Mouse (Mus musculus): Measurements from ENCODE around the gene Chpf. TPM values are rescaled to one million over a fixed set of nuclear protein-coding genes. Genes with fewer than 3 reads are reported as not detected.

The Chpf gene
- polyA plus RNA-seq, 1 experiment: 40.2 TPM

DNA sequence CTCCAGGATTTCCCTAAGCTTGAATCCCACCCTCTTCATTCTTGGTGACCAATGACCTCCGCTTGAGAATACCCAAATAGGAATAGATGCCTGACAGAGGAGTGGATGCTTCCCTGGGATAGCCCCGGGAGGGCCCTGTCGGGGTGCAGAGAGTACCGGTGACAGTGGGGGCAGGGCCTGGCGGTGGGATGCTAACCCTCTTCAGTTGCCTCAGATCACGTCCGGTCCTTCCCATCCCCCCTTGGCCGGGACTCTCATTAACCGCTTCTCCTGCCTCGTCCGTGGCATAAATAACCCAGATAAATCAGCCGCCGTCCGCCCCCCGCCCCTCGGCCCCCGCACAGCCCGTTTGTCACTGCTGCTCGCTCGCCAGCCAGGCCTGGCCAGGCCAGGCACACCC lies 32.5 kb downstream of the Chpf start:
- 5% methylated on average over 20 of the region's 20 CpGs for WGBS
- H3K4me3 ChIP-seq (ENCODE audit: low read depth, low read length): no peak overlapping the region

DNA sequence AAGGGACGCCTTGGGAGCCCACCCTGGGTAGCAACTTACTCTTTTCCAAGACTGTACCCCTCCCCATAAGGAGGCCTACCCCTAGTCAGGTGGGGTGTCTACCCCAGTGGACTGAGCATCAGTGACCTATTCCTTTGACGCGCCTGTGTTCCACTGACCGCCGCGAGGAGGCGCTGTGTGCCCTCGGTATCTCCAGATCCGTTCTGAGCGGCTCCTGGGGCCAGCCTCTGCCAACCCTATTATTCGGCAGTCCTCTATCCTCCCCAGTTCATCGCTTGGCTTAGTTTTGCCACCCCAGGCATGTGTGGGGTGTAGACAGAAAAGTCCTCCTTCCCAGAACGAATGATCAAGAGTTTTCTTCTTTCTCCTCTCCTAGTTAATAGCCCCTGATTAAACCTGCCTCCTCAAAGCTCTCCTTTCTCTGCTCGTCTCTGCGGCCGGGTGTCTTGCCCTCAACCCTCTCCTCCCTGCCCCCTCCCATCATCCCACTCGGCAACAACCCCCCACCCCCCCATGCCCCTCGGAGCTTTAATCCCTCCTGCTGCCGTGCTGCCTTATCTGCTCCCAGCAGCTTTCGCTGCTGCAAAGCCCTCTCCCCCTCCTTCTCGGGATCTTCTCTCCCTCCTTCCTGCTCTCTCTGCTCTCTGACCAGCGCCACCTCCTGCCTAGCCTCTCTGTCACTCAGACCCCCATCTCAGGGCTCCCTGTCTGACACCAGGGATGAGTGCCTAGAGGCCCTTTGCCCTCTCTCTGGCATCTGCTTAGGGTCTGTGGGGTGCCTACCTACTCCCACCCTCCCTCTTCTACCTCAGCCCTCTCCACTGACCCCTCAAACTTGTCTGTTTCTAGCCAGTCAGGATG lies 33.1 kb downstream of the Chpf start:
- Histone ChIP-seq H3K4me3 (ENCODE audit: low read depth, low read length) (no peak overlapping the region), H3K27ac (ENCODE audit: insufficient read depth, low read depth, low read length) (no peak overlapping the region), H3K36me3 (ENCODE audit: control insufficient read depth, insufficient read depth, low read length) (peaks cover 14% of the 10 kb centered on the region), H3K27me3 (ENCODE audit: control insufficient read depth, insufficient read depth, low read length) (peaks cover 49% of the 10 kb centered on the region), H3K4me1 (ENCODE audit: control insufficient read depth, insufficient read depth, insufficient read length, low read length) (peaks cover 8% of the 10 kb centered on the region)
- TF ChIP-seq CTCF (IDR thresholded peaks at IDR 0.05; ENCODE audit: extremely low read depth, insufficient read length, insufficient replicate concordance, low read depth, low read length) (peak; percentile 89), POLR2A (IDR thresholded peaks at IDR 0.05; ENCODE audit: low read depth, low read length) (no peak)
- WGBS: under 1% methylated on average over 22 of the region's 22 CpGs

More for the DNA sequence above, 32.5 kb downstream of the Chpf start:
- Histone ChIP-seq H3K36me3 (ENCODE audit: control insufficient read depth, insufficient read depth, low read length) (peaks cover 9% of the 10 kb centered on the region), H3K27me3 (ENCODE audit: control insufficient read depth, insufficient read depth, low read length) (peaks cover 54% of the 10 kb centered on the region), H3K27ac (ENCODE audit: insufficient read depth, low read depth, low read length) (no peak overlapping the region), H3K4me1 (ENCODE audit: control insufficient read depth, insufficient read depth, insufficient read length, low read length) (peaks cover 8% of the 10 kb centered on the region)
- TF ChIP-seq CTCF (IDR thresholded peaks at IDR 0.05; ENCODE audit: extremely low read depth, insufficient read length, insufficient replicate concordance, low read depth, low read length): no peak
- no peak for TF ChIP-seq POLR2A (IDR thresholded peaks at IDR 0.05; ENCODE audit: low read depth, low read length)

DNA sequence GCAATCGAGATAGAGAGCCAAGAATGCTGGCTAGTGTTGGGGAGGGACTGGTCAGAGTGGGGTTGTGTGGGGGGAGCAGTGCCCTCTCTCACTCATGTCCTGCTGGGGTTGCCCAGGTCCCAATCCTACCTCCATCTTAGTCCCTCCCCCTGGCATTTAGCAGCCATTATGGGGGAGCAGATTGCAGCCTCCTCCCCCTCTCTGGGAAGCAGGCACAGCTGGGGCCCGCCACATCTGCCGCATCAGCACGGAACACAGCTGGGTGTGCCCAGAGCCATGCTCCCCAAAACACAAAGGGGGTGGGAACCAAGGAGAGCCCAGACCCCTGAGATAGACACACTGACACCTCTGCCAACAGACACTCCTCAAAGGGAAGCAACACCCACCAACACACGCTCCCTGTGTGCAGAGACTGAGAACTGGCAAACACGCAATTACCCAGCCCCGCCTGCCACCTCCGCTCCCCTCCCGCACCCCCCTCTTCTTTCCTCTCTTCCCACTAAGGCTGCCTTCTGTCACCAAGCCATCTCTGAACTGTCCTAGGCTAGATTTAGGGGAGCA lies 33.9 kb downstream of the Chpf start:
- TF ChIP-seq POLR2A (IDR thresholded peaks at IDR 0.05; ENCODE audit: low read depth, low read length): no peak
- no peak for TF ChIP-seq CTCF (IDR thresholded peaks at IDR 0.05; ENCODE audit: extremely low read depth, insufficient read length, insufficient replicate concordance, low read depth, low read length)
- peaks cover 6% of the 10 kb centered on the region for H3K4me1 ChIP-seq (ENCODE audit: control insufficient read depth, insufficient read depth, insufficient read length, low read length)
- H3K27ac ChIP-seq (ENCODE audit: insufficient read depth, low read depth, low read length): no peak overlapping the region
- H3K4me3 ChIP-seq (ENCODE audit: low read depth, low read length): no peak overlapping the region
- 11% methylated on average over 9 of the region's 9 CpGs for WGBS
- peaks cover 19% of the 10 kb centered on the region for H3K36me3 ChIP-seq (ENCODE audit: control insufficient read depth, insufficient read depth, low read length)
- peaks cover 41% of the 10 kb centered on the region for H3K27me3 ChIP-seq (ENCODE audit: control insufficient read depth, insufficient read depth, low read length)

DNA sequence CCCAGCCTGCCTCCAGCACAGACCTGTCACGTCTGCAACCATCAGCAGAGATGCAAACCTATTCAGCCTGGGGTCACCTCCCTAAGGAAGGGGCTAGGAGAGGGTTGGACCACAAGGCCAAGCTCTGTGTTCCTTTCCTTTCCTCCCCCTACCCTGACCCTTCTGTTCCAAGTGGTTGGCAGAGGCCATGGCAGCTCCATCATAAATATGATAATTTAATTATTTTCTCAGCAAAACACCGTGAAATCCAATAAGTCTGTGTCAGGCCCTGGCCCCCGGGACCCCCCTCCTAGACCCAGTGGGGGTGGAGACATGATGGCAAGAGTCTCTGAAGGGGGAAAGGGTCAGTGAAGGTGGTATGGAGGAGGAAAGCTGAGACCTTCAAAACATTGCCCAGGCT lies 34.9 kb downstream of the Chpf start:
- H3K4me1 ChIP-seq (ENCODE audit: control insufficient read depth, insufficient read depth, insufficient read length, low read length): peaks cover 6% of the 10 kb centered on the region
- H3K4me3 ChIP-seq (ENCODE audit: low read depth, low read length): no peak overlapping the region
- TF ChIP-seq POLR2A (IDR thresholded peaks at IDR 0.05; ENCODE audit: low read depth, low read length): no peak
- no peak for TF ChIP-seq CTCF (IDR thresholded peaks at IDR 0.05; ENCODE audit: extremely low read depth, insufficient read length, insufficient replicate concordance, low read depth, low read length)
- peaks cover 32% of the 10 kb centered on the region for H3K27me3 ChIP-seq (ENCODE audit: control insufficient read depth, insufficient read depth, low read length)
- peaks cover 20% of the 10 kb centered on the region for H3K36me3 ChIP-seq (ENCODE audit: control insufficient read depth, insufficient read depth, low read length)
- 52% methylated on average over 3 of the region's 3 CpGs for WGBS
- no peak overlapping the region for H3K27ac ChIP-seq (ENCODE audit: insufficient read depth, low read depth, low read length)

DNA sequence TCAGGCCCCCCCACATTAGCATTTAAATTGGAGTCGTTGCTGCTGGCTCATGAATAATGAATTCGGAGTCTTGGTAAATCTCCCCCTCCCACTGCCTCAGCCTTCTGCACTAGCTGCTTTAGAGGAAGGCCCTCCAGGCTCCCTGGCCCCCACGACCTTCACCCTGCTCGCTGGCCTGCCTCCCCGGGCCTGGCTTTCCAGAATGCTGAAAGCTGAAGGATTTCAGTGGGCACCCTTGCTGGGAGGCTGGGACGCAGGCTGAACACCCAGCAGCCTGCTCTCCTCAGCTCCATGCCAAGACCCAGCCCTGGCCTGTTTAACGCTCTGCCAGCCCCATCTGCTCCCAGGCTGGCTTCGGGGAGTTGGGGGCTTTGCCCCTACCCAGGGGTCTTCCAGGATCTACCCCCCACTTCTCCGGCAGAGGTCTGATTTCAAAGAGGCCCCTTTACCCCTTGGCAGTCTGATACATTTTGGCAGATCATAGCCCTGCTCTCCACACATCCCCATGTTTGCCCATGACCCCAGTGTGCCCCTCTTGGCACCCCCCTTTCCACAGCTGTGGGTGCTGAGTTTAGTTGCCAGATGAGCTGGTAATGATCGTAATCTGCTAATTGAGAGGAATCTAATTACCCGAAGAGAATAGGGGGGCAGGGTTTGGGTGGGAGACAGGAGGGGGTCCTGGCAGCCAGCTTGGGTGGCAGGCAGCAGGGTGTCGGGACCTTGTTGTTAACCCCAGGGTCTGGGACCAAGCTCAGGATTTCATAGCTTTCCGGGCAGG lies 35.7 kb downstream of the Chpf start:
- Histone ChIP-seq H3K27ac (ENCODE audit: insufficient read depth, low read depth, low read length) (no peak overlapping the region), H3K36me3 (ENCODE audit: control insufficient read depth, insufficient read depth, low read length) (peaks cover 21% of the 10 kb centered on the region), H3K4me1 (ENCODE audit: control insufficient read depth, insufficient read depth, insufficient read length, low read length) (peaks cover 6% of the 10 kb centered on the region), H3K4me3 (ENCODE audit: low read depth, low read length) (no peak overlapping the region), H3K27me3 (ENCODE audit: control insufficient read depth, insufficient read depth, low read length) (peaks cover 25% of the 10 kb centered on the region)
- TF ChIP-seq CTCF (IDR thresholded peaks at IDR 0.05; ENCODE audit: extremely low read depth, insufficient read length, insufficient replicate concordance, low read depth, low read length) (no peak), POLR2A (IDR thresholded peaks at IDR 0.05; ENCODE audit: low read depth, low read length) (no peak)
- WGBS: 76% methylated on average over 13 of the region's 13 CpGs

DNA sequence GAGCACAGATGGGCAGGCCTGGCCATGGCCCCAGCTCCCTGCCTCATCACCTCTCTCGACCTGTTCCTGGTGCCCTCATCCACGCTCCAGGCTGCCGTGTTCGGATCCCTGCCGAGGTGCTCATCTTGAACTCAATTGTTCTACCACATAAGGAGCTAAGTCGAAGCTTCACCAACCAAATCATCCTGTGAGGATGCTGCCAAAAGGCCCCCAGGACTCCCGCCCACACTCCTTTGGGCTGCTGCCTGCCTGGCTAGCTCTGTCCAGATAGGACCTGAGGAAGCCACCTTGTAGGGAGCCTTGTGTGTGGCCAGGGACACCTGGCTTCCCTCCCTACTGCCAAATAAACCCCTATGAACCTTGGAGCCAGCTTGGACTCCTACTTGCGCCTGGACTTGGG lies 36.3 kb downstream of the Chpf start:
- Histone ChIP-seq H3K36me3 (ENCODE audit: control insufficient read depth, insufficient read depth, low read length) (peaks cover 23% of the 10 kb centered on the region), H3K27ac (ENCODE audit: insufficient read depth, low read depth, low read length) (no peak overlapping the region), H3K4me1 (ENCODE audit: control insufficient read depth, insufficient read depth, insufficient read length, low read length) (peaks cover 7% of the 10 kb centered on the region), H3K27me3 (ENCODE audit: control insufficient read depth, insufficient read depth, low read length) (peaks cover 19% of the 10 kb centered on the region), H3K4me3 (ENCODE audit: low read depth, low read length) (no peak overlapping the region)
- no peak for TF ChIP-seq CTCF (IDR thresholded peaks at IDR 0.05; ENCODE audit: extremely low read depth, insufficient read length, insufficient replicate concordance, low read depth, low read length)
- TF ChIP-seq POLR2A (IDR thresholded peaks at IDR 0.05; ENCODE audit: low read depth, low read length): no peak
- 77% methylated on average over 8 of the region's 8 CpGs for WGBS

DNA sequence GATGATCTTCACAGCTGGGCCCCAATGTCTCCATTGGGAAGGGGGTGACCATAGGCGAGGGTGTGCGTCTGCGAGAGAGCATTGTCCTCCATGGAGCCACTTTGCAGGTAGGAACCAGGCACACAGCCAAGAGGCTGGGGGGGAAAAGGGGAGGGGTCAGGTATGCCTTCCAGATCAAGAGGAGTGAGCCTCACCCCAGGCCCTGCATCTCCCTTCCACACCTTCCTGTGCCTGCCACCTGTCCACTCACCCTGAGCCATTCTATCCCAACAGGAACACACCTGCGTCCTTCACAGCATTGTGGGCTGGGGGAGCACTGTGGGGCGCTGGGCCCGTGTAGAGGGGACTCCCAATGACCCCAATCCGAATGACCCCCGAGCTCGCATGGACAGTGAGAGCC lies 36.9 kb downstream of the Chpf start:
- Histone ChIP-seq H3K4me3 (ENCODE audit: low read depth, low read length) (no peak overlapping the region), H3K27me3 (ENCODE audit: control insufficient read depth, insufficient read depth, low read length) (peaks cover 14% of the 10 kb centered on the region), H3K27ac (ENCODE audit: insufficient read depth, low read depth, low read length) (no peak overlapping the region), H3K36me3 (ENCODE audit: control insufficient read depth, insufficient read depth, low read length) (peaks cover 23% of the 10 kb centered on the region), H3K4me1 (ENCODE audit: control insufficient read depth, insufficient read depth, insufficient read length, low read length) (peaks cover 6% of the 10 kb centered on the region)
- 90% methylated on average over 9 of the region's 9 CpGs for WGBS
- TF ChIP-seq CTCF (IDR thresholded peaks at IDR 0.05; ENCODE audit: extremely low read depth, insufficient read length, insufficient replicate concordance, low read depth, low read length) (no peak), POLR2A (IDR thresholded peaks at IDR 0.05; ENCODE audit: low read depth, low read length) (no peak)
